Mouse (Mus musculus): ENCODE data around the gene Dpf1. TPM values are rescaled to one million over a fixed set of nuclear protein-coding genes. Genes with fewer than 3 reads are reported as not detected.

Gene Dpf1
- polyA plus RNA-seq, 1 experiment from 2014 or later: 228 TPM

DNA sequence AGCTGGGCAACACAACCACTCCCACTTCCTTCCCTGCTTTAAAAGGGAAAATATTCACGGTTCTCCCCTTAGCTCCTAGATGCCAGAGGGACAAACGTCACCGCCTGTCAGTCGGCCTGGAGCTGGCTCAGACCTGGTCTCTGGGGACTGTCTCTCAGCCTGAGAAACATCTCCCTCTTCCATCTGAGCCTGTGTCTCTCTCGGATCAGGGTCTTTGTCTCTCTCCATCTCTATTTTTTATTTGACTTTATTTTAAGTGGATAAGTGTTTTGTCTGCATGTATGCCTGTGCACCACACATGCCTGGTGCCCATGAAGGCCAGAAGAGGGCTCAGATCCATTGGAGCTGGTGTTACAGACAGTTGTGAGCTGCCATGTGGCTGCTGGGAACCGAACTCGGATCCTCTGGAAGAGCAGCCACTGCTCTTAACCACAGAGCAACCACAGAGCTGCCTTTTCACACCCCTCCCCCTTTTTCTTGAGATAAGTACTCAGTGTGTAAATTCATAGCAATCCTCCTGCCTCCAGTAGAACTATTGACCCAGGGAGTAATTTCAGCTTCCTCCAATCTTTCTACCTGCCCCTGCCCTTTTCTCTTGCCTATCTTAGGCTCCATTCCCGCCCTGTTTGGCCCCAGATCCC, 11.2 kb upstream of the Dpf1 start:
- Histone ChIP-seq H3K27ac (ENCODE audit: low read depth, low read length) (peak overlapping the region; percentile 2; the same call in 1 of the 2 replicates), H3K36me3 (ENCODE audit: control insufficient read depth, insufficient read depth, low read length) (no peaks in the 10 kb centered on the region), H3K4me2 (ENCODE audit: low read depth, low read length) (no peak overlapping the region), H3K9me3 (ENCODE audit: control insufficient read depth, low read length) (no peaks in the 10 kb centered on the region), H3K4me3 (ENCODE audit: low read depth, low read length) (no peak overlapping the region), H3K4me1 (ENCODE audit: control insufficient read depth, insufficient read depth, low read length) (peaks cover 6% of the 10 kb centered on the region; the same call in 1 of the 2 replicates), H3K9ac (replicated peaks; ENCODE audit: low read depth, low read length) (no peak overlapping the region; the same call in 1 of the 2 replicates), H3K27me3 (ENCODE audit: control insufficient read depth, insufficient read depth, low read length) (no peaks in the 10 kb centered on the region)
- 25% methylated on average over 8 of the region's 8 CpGs for WGBS
- ATAC-seq (ENCODE audit: low read depth): no peak

DNA sequence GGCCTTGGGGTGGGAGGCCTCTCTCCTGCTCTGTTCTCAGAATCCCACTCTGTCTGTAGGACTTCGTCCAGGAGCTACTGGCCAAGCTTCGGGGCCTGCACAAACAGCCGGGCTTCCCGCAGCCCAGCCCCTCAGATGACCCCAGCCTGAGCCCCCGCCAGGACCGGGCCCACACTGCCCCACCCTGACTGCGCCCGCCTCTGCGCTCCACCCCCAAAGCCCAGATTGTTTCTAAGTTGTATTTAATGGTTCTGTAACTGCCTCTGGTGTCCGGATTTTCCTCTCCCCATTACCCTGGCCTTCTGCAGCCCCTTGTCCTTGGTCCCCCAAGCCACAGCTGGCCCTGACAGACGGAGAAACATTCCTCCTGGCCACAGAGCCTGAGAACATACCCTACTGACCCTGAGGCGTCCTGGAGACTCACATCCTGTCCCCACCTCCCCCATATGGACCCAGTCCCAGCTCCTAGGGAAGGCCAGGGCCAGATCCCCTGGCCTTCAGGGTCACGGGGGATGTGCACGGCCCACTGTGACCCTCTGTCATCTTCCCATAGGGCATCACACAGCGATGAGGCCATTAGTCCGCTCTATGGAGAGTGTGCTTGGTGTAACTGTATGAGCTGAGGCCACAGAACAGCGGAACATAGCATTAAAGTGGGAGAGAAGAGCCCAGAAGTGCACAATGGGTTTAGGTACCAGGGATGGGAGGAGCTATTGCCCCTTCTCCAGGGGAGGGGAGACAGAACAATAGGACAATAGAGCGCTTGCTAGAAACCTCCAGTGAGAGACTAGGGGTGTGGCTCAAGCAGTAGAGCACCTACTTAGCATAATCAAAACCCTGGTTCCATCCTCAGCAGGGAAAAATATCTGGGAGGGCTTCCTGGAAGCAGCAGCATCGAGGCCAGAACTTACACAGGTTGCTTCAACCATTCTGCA, 10.4 kb upstream of the Dpf1 start:
- Histone ChIP-seq H3K9me3 (ENCODE audit: control insufficient read depth, low read length) (no peaks in the 10 kb centered on the region), H3K4me2 (ENCODE audit: low read depth, low read length) (no peak overlapping the region), H3K27me3 (ENCODE audit: control insufficient read depth, insufficient read depth, low read length) (no peaks in the 10 kb centered on the region), H3K4me3 (ENCODE audit: low read depth, low read length) (no peak overlapping the region), H3K9ac (replicated peaks; ENCODE audit: low read depth, low read length) (no peak overlapping the region; the same call in 1 of the 2 replicates), H3K36me3 (ENCODE audit: control insufficient read depth, insufficient read depth, low read length) (no peaks in the 10 kb centered on the region), H3K27ac (ENCODE audit: low read depth, low read length) (peak overlapping the region; percentile 2), H3K4me1 (ENCODE audit: control insufficient read depth, insufficient read depth, low read length) (peaks cover 6% of the 10 kb centered on the region; the same call in 1 of the 2 replicates)
- ATAC-seq (ENCODE audit: low read depth): no peak
- WGBS: 14% methylated on average over 19 of the region's 19 CpGs

DNA sequence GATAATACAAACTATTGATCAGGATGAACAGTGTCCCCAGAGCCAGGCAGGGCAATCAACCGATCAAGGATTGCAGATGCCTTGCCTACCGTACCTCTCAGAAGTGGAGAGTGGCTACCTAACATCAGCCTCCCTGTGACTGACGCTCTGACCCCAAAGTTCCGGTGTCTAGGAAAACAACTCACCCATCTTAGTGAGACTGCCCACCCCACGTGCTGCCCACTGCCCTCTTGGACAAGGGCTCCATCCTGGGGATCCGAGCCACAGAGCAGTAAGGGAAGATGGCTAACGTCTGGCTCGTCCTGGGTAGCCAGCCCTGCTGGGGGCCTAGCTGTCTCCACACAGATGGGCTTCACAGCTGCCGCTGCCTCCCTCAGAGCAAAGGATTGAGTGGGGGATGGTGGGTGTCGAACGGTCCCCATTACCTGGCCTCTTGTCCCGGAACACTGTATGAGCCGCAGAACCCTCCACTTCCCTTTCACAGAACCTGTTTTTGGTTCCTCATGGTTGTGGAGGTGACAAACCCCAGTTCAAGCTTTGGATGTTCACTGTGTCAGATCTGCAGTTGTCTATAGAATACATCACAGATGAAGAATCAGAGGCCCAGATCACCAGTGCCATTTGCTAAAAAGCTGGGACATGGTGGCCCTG, 9.5 kb upstream of the Dpf1 start:
- Histone ChIP-seq H3K36me3 (ENCODE audit: control insufficient read depth, insufficient read depth, low read length) (no peaks in the 10 kb centered on the region), H3K4me2 (ENCODE audit: low read depth, low read length) (no peak overlapping the region), H3K27me3 (ENCODE audit: control insufficient read depth, insufficient read depth, low read length) (no peaks in the 10 kb centered on the region), H3K9me3 (ENCODE audit: control insufficient read depth, low read length) (no peaks in the 10 kb centered on the region), H3K4me1 (ENCODE audit: control insufficient read depth, insufficient read depth, low read length) (peaks cover 6% of the 10 kb centered on the region; the same call in 1 of the 2 replicates), H3K4me3 (ENCODE audit: low read depth, low read length) (no peak overlapping the region), H3K9ac (replicated peaks; ENCODE audit: low read depth, low read length) (no peak overlapping the region), H3K27ac (ENCODE audit: low read depth, low read length) (no peak overlapping the region)
- 55% methylated on average over 13 of the region's 13 CpGs for WGBS
- no peak for ATAC-seq (ENCODE audit: low read depth)

DNA sequence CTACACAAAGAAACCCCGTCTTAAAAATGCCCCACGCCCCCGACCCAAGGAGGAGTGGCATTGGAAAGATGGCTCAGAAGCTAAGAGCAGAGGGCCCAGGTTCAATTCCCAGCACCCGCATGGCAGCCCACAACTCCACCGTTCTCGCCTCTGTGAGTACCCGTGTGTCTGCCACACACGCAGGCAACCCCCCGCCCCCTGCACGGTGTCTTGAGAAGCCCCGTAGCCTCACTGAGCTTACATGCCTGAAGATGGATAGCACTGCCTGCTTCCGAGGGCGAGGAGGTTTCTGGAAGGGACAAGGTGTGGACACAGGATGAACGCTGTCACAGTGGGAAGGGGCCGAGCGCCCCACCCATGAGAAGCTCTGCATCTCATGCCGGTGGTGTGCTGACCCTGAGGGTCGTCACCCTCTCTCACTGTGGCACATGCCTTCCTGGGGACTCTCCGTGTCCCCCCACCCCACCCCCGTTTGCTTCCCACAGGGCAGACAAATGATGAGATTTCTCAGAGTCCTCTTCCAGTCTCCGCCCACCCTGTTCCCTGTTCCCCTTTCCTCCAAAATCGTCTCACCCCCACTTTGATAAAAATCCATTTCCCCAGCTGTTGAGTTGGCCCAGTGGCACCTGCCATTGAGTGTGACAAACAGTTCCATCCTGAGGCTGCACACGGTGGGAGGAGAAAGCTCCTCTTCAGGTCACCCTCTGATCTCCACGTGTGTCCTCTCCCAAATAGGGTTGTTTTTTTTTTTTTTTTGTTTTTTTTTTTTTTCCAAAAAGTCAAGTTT, 7.7 kb upstream of the Dpf1 start:
- no peak overlapping the region for H3K27ac ChIP-seq (ENCODE audit: low read depth, low read length)
- H3K9ac ChIP-seq (replicated peaks; ENCODE audit: low read depth, low read length): no peak overlapping the region
- whole genome bisulfite sequencing: 80% methylated on average over 24 of the region's 24 CpGs
- no peak overlapping the region for H3K4me2 ChIP-seq (ENCODE audit: low read depth, low read length)
- no peak overlapping the region for H3K4me3 ChIP-seq (ENCODE audit: low read depth, low read length)
- peaks cover 6% of the 10 kb centered on the region; the same call in 1 of the 2 replicates for H3K4me1 ChIP-seq (ENCODE audit: control insufficient read depth, insufficient read depth, low read length)
- no peaks in the 10 kb centered on the region for H3K36me3 ChIP-seq (ENCODE audit: control insufficient read depth, insufficient read depth, low read length)
- ATAC-seq (ENCODE audit: low read depth): no peak
- H3K27me3 ChIP-seq (ENCODE audit: control insufficient read depth, insufficient read depth, low read length): no peaks in the 10 kb centered on the region
- no peaks in the 10 kb centered on the region for H3K9me3 ChIP-seq (ENCODE audit: control insufficient read depth, low read length)

DNA sequence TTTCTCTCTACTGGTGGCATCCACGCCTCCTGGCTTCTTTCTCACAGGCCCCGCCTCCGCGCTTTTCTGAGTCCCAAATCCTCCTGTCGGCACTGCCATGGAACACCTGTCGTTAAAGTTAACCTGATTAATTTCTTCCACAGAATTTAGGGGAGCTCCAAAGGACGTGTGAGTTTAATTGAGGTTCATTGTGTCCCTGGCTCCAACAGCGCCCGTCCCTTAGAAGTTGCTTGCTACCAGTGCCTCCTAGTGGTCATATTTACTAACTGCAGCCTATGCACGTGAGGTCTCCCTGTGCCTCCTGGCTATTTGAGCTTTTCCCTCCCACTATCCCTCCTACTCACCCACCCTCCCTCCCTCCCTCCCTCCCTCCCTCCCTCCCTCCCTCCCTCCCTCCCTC, 6.8 kb upstream of the Dpf1 start:
- 10% methylated on average over 10 of the region's 10 CpGs for WGBS
- Histone ChIP-seq H3K4me2 (ENCODE audit: low read depth, low read length) (no peak overlapping the region), H3K9me3 (ENCODE audit: control insufficient read depth, low read length) (no peaks in the 10 kb centered on the region)

DNA sequence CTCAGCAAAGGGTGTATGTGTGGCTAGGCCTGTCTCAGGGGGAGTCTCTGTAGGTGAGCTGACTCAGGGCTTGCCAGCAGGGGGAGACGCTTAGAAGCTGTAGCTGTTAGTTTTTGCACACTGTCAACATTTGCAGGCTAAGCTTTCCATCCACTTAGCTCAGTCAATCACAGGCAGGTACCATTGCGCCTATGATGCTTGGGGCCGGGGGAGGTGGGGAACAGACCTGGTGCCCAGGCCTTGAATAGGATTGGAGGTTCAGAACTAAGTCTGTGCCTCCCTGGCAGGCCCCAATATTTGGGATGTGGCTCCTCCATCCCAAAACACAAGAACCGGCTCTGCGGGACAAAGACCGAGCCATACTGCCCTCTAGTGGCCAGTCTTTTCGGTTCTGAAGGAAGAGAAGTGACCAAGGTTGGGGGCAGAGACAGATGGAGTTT, 2.6 kb upstream of the Dpf1 start:
- Histone ChIP-seq H3K4me3 (ENCODE audit: low read depth, low read length) (no peak overlapping the region), H3K27me3 (ENCODE audit: control insufficient read depth, insufficient read depth, low read length) (no peaks in the 10 kb centered on the region), H3K36me3 (ENCODE audit: control insufficient read depth, insufficient read depth, low read length) (no peaks in the 10 kb centered on the region), H3K4me2 (ENCODE audit: low read depth, low read length) (0 out of 2 replicates have a peak overlapping the region, but pooled peaks have one; percentile 22), H3K27ac (ENCODE audit: low read depth, low read length) (no peak overlapping the region; the same call in 1 of the 2 replicates), H3K9me3 (ENCODE audit: control insufficient read depth, low read length) (no peaks in the 10 kb centered on the region), H3K4me1 (ENCODE audit: control insufficient read depth, insufficient read depth, low read length) (peaks cover 13% of the 10 kb centered on the region), H3K9ac (replicated peaks; ENCODE audit: low read depth, low read length) (no peak overlapping the region)
- 2% methylated on average over 7 of the region's 7 CpGs for WGBS
- no peak for ATAC-seq (ENCODE audit: low read depth)

More for the DNA sequence above, 6.8 kb upstream of the Dpf1 start:
- H3K27me3 ChIP-seq (ENCODE audit: control insufficient read depth, insufficient read depth, low read length): no peaks in the 10 kb centered on the region
- H3K4me1 ChIP-seq (ENCODE audit: control insufficient read depth, insufficient read depth, low read length): peaks cover 6% of the 10 kb centered on the region; the same call in 1 of the 2 replicates
- H3K4me3 ChIP-seq (ENCODE audit: low read depth, low read length): no peak overlapping the region
- H3K27ac ChIP-seq (ENCODE audit: low read depth, low read length): no peak overlapping the region
- H3K9ac ChIP-seq (replicated peaks; ENCODE audit: low read depth, low read length): no peak overlapping the region
- H3K36me3 ChIP-seq (ENCODE audit: control insufficient read depth, insufficient read depth, low read length): no peaks in the 10 kb centered on the region
- ATAC-seq (ENCODE audit: low read depth): no peak

DNA sequence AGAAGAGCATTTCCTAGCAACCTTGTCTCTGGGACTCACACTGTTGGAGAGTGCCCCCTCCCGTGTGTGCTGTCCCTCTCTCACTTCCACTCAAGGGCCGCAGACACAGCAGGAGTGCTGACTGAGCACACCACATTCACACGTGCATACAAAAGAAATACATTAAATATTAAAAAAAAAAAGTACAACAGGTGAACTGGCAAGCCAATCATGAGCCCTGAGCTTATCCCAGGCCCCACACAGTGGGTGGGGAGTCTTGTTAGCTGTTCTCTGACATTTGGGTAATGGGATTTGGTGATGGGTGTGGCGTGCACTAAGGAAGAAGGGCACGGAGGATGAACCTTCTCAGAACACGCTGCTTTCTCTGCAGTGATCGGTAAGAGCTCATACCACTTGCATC, 1.1 kb upstream of the Dpf1 start:
- 71% methylated on average over 7 of the region's 7 CpGs for WGBS
- Histone ChIP-seq H3K36me3 (ENCODE audit: control insufficient read depth, insufficient read depth, low read length) (no peaks in the 10 kb centered on the region), H3K9me3 (ENCODE audit: control insufficient read depth, low read length) (no peaks in the 10 kb centered on the region), H3K27me3 (ENCODE audit: control insufficient read depth, insufficient read depth, low read length) (no peaks in the 10 kb centered on the region), H3K4me2 (ENCODE audit: low read depth, low read length) (no peak overlapping the region), H3K9ac (replicated peaks; ENCODE audit: low read depth, low read length) (no peak overlapping the region), H3K4me3 (ENCODE audit: low read depth, low read length) (no peak overlapping the region), H3K27ac (ENCODE audit: low read depth, low read length) (no peak overlapping the region), H3K4me1 (ENCODE audit: control insufficient read depth, insufficient read depth, low read length) (peaks cover 26% of the 10 kb centered on the region)
- no peak for ATAC-seq (ENCODE audit: low read depth)

DNA sequence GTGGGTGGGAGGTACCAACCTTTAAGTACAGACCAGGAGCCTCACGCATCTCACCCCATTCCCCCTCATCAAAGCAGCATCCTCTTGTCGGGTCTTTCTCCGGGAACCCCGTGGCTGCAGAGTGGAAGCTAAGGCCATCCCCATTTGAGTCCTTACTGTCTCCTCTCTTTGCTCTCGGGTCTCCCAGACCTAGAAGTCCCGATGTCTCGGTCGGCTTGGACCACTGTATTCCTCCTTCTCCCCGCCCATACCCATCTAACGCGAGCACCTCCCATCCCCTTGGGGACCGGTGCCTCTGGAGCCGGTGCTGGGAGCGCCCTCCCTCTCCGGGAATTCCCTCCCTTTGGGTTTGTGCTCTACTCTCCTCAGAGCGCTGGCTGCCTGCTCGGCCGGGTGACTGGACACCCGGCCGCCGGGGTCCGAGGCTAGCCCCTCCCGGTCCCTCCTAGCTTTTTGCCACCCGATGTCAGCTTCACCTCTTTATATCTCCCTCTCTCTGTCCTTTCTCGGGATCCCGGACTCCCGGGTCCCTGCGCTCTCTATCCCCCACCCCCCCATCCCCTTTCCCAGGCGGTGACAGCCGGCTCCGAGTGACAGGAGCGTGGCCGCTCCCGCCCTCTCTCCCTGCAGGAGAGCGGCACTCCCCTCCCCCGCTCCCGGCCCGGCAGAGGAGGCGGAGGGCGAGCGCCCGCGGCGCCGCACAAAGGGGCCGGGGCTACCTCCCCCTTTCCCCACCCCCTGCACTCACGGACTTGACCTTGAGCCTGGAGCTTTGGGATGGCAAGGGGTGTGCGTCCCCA, 912 bp downstream of the Dpf1 start:
- no peaks in the 10 kb centered on the region for H3K27me3 ChIP-seq (ENCODE audit: control insufficient read depth, insufficient read depth, low read length)
- H3K9me3 ChIP-seq (ENCODE audit: control insufficient read depth, low read length): no peaks in the 10 kb centered on the region
- peaks cover 30% of the 10 kb centered on the region for H3K4me1 ChIP-seq (ENCODE audit: control insufficient read depth, insufficient read depth, low read length)
- WGBS: under 1% methylated on average over 36 of the region's 48 CpGs
- peak overlapping the region; percentile 95 for H3K4me2 ChIP-seq (ENCODE audit: low read depth, low read length)
- H3K4me3 ChIP-seq (ENCODE audit: low read depth, low read length): peak overlapping the region; percentile 72
- peak overlapping the region; percentile 85 for H3K27ac ChIP-seq (ENCODE audit: low read depth, low read length)
- ATAC-seq (ENCODE audit: low read depth): 0 out of 2 replicates have a peak, but pooled peaks have one; percentile 3
- H3K36me3 ChIP-seq (ENCODE audit: control insufficient read depth, insufficient read depth, low read length): no peaks in the 10 kb centered on the region
- H3K9ac ChIP-seq (replicated peaks; ENCODE audit: low read depth, low read length): peak overlapping the region; percentile 85
